Mouse (Mus musculus) left cerebral cortex, adult 11 months (tissue): Measurements from ENCODE around the gene Dusp6.
"Not testable (repeated sequence)": the region's sequence is repeated elsewhere in the genome, so short reads cannot be mapped to it uniquely, and the experiment has no call there.

Source experiments
- DNase-seq: peaks from one replicate; pipeline ENCODE4 v3.0.0; 2022; ENCODE audit warnings: low spot score

Gene Dusp6

DNA sequence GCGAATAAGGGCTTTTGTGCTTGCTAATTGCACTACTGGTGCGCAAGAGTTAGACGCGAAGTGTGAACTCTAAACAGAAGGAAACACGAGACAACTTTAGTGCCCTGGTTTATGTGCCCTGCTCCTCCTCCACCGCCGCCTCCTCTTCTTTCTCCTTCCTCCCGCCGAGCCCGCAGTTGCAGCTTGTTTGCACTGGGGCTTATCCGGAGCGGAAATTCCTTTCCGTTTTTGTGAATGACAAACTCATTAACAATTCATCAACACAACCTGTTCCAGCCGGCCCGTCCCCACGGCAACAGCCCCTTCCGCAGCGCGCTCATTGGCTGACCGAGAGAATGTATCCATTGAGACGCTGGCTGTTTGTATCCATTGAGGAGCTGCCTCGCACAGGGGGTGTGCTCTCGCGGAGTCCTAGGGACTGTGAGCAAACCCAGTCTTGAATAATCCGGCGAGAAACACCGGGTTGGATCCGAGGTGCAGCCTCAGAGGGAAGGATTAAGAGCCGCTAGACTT, at the start of gene Dusp6:
Dusp6 (plus strand) TSS at position 365 of the 513 bp plus-strand sequence.
- peak; percentile 95 for DNase-seq

- no peak for DNase-seq
These were observed 48.4 kb upstream of the Dusp6 start for GRCm38 (mm10) chr10:99214421-99215299.

- not testable (repeated sequence) for DNase-seq
These were observed 46.5 kb upstream of the Dusp6 start for GRCm38 (mm10) chr10:99216570-99216969.

DNA sequence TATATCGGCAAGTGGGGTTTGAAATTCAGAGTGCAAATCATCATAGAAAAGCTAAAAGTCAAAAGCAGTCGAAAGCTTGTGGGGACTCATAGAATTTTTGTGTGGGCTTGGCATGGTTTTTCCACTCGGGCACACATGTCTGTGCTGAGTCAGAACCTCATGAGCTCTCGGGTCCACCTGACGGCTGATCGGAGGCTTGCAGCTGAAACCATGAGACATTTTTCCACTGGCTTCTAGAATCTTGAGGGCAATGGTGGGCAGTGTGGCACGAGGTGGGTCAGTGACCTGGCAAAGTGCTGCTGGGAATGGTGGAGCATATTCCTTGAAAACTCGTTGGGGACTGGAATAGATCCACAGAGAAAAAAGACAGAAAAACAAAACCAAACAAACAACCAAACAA, 41.5 kb upstream of the Dusp6 start:
- DNase-seq = no peak

- DNase-seq = no peak
These were observed 40.3 kb upstream of the Dusp6 start for GRCm38 (mm10) chr10:99222726-99223125.

- no peak for DNase-seq
These were observed 38.8 kb upstream of the Dusp6 start for GRCm38 (mm10) chr10:99224218-99224617.

DNA sequence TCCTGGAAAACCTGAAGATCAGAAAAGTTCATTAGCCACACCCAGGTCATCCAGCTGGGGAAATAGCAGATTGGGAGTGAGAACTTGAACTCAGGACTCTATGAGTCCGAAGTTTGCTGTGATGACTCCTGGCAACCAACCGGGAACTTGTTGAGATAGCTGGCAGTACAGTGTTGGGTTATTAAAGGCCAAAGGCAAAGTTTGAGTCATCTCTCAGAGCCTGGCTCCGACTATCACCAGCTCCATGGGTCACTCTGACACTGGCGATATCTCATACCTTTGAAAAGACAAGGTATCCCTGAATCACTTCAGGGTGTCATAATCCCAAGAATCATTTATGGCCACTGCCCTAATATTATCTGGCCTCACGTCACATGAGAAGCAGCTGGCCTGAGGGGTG, 36.2 kb upstream of the Dusp6 start:
- no peak for DNase-seq

- DNase-seq = peak; percentile 32
These were observed 34.8 kb upstream of the Dusp6 start for GRCm38 (mm10) chr10:99227968-99228864.

DNA sequence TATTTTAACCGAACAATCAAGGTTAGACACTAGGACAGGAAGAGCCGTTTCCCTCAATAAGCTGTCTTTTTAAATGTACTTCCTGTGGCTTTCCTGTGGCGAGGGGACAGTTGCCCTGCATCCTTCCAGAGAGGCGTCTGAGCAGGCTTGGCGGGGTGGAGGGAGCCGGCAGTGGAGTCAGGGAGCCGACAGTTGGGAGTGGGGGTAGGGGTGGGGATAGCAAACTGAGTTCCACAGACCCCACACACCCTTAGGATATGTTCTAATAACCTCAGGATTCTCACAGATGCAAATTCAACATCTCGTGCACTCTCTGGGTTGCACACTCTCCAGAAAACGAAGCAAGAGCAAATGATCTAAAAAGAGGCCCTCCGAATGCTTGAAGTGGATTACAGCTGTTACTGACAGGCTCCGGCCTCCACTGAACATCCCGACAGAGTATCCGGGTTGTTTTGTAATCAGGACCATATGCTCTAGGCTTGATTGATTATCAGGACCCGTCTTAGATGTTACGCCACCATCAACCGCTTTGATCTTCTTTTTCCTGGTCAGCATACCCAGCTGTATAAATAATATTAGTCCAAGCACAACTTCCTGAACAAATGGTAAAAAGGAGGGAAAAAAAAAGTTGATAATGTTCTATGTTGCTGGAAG, 33.9 kb upstream of the Dusp6 start:
- DNase-seq = no peak

- DNase-seq = no peak
These were observed 30.4 kb upstream of the Dusp6 start for GRCm38 (mm10) chr10:99232518-99233227.

GRCm38 (mm10) chr10:99234336-99234735, 28.7 kb upstream of the Dusp6 start:
- DNase-seq = no peak

DNA sequence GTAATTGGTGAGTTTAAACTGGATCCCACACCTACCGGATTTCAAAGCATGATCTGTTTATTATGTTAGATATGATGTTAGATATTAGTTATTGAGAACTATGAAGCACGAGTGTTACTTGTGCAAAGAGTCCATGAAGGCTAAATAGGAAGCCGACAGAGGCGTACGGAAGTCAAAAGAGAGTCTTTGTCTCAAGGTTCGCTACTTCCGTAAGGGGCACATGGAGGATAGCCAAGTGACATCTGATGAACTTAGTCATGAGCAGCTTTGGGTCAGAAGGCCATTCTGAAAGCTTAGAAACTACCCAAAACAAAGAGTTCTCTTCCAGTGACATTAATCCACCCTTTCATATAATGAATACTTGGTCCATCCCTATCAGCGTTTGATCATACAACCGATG, 27.9 kb upstream of the Dusp6 start:
- no peak for DNase-seq

GRCm38 (mm10) chr10:99237205-99237832, 25.7 kb upstream of the Dusp6 start:
- DNase-seq = no peak

GRCm38 (mm10) chr10:99238537-99238936, 24.5 kb upstream of the Dusp6 start:
- DNase-seq = no peak

- no peak for DNase-seq
These were observed 21.7 kb upstream of the Dusp6 start for GRCm38 (mm10) chr10:99241284-99241828.

DNA sequence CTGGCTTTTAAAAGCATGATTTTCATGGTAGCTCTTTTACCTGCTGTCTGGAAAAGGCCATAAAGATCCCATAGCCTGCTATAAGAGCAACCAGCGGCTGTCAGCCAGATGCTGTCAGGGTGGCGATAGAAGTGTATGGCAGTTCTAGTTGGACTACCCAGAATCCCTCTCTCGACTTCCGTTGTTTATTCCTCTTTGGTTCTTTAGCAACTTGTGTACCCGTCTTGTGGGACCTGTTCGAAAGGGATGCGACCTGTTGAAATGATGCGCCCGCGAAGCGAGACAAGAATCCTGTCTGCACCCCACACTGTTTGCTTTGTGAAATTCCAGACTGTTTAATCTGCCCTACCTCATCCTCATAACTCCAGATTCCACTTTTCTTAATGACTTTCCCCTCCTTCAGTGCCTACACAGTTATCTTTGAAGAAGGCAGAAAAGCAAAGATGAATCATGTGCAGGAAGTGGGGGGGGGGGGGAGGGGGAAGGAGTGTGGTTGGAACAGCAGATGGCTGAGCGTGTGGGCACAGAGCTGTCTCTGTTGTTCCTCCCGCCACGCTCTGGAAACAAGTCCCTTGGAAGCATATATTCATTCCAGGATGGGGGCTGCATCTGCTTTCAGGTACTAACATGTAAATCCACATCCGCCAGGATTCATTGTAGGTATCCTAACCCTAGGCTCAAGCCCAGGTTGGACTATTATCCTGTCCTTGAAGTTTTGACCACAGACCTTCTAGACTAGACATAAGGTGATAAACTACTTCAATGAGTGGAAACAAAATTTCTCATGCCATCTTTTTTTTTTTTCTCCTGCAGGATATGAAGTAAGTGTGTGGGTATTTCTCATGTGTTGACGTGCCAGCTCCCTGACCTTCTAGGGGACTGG, 21.0 kb upstream of the Dusp6 start:
- DNase-seq = no peak

DNA sequence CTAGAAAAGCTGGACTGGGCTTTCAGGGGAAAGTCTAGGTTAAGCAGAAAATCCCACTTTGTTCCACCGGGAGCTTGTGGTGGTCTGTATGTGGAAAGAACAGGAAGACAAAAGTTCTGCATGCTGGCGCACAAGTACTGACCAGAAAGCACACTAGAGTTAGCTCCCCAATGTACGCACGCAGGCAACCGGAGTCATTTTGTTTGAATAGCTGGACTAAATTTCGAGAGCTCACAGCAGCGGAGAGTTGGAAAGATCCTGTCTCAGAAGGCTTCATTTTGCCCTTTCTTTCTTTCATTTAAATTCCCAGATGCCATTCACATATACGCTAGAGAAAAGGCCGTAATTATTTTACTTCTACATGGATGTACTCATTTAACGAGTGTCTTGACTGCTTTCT, 20.3 kb upstream of the Dusp6 start:
- DNase-seq = no peak

DNA sequence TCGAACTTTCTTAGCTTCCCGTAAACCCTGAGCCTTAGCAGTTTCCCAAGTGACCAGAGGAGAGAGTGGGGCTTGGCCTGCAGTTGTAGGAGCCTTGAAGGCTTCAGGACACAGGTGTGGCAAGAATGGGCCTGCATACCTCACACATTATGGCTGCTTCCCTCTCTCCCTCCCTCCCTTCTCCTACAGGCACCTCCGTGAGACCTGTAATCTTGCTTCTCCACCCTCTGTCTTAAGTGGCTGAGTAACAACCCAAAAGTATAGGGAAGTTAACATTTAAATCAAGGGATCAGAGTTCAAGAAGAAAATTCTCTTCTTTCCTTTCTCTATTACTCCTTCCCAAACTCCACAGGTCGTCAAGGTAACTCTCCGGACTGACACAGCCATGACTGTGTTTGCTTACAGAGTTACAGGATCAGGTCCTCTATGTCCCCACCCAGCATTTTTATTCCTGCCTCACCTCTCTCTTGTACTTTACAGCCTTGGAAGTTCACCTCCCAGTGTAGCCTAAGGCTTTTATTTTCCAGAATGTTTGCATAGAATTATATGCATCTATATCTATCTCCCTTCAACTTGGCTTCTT, 19.0 kb upstream of the Dusp6 start:
- no peak for DNase-seq

GRCm38 (mm10) chr10:99244655-99245260, 18.3 kb upstream of the Dusp6 start:
- DNase-seq = no peak
